Mouse (Mus musculus) left cerebral cortex, postnatal 14 days (tissue): ENCODE data around the gene Sln. TPM values are rescaled to one million over a fixed set of nuclear protein-coding genes. Genes with fewer than 3 reads are reported as not detected.

Source experiments
- DNase-seq, 2 experiments: peaks; one replicate each; pipeline ENCODE4 v3.0.0; 2021 to 2022; ENCODE audit warnings: low spot score in 2 of 2, mixed read lengths in 1 of 2
- intact Hi-C: fragments of 180-260 bp; cut with DNase I; formaldehyde crosslinking; loops from one replicate; pipeline ENCODE4 v1.15.1; 2025
- long read RNA-seq, 2 experiments: library from polyadenylated mRNA; stranded (forward); transcript quantifications; one replicate each; pipeline ENCODE4 v2.0.0; 2021
- total RNA-seq, 2 experiments: library from RNA; stranded (reverse); gene quantifications; 2 replicates each; pipeline ENCODE4 v1.2.3; 2021

Gene Sln
- total RNA-seq = not detected
- long read RNA-seq, experiment 1 = 0 reads
- long read RNA-seq, experiment 2, partial matches to known transcripts = 0 of 1 reads
- long read RNA-seq, experiment 2, other reads (novel, unspliced or antisense) = 0 of 1 reads

- intact Hi-C loops = no loop called here
- DNase-seq = no peak
These were observed at the start of gene Sln for GRCm38 (mm10) chr9:53849864-53850263. Sln (plus strand) TSS chr9:53850164.

GRCm38 (mm10) chr9:53802921-53803320, 47.0 kb upstream of the Sln start:
- intact Hi-C loops = no loop called here
- DNase-seq = no peak

GRCm38 (mm10) chr9:53806496-53807086, 43.4 kb upstream of the Sln start:
- intact Hi-C loops = no loop called here
- no peak for DNase-seq

GRCm38 (mm10) chr9:53813418-53813817, 36.5 kb upstream of the Sln start:
- intact Hi-C loops = no loop called here
- no peak for DNase-seq

- DNase-seq = peak; percentile 25 to 67
- intact Hi-C loops = no loop called here
These were observed 31.2 kb upstream of the Sln start for GRCm38 (mm10) chr9:53818760-53819159.

GRCm38 (mm10) chr9:53825318-53825717, 24.6 kb upstream of the Sln start:
- intact Hi-C loops = loop anchor here (5.0 to 10.0 kb wide), 3 partner anchors 52 to 151 kb away; partner anchors contain the start of genes Cul5 and Rab39

GRCm38 (mm10) chr9:53829081-53829865, 20.7 kb upstream of the Sln start:
- intact Hi-C loops = loop anchor here (2.0 to 10.0 kb wide), 4 partner anchors 48 to 158 kb away; partner anchors contain the start of genes Cul5 and Rab39
- DNase-seq = peak; percentile 72 to 78

More at GRCm38 (mm10) chr9:53825318-53825717, 24.6 kb upstream of the Sln start:
- peak in 1 of 2 experiments; percentile 13 for DNase-seq

GRCm38 (mm10) chr9:53829866-53830209, 20.1 kb upstream of the Sln start:
- intact Hi-C loops = loop anchor here (2.0 to 10.0 kb wide), 4 partner anchors 47 to 157 kb away; partner anchors contain the start of genes Cul5 and Rab39
- no peak for DNase-seq

GRCm38 (mm10) chr9:53835039-53835438, 14.9 kb upstream of the Sln start:
- DNase-seq = no peak
- intact Hi-C loops = no loop called here

GRCm38 (mm10) chr9:53835976-53836375, 14.0 kb upstream of the Sln start:
- intact Hi-C loops = no loop called here
- no peak for DNase-seq

GRCm38 (mm10) chr9:53838816-53839215, 11.1 kb upstream of the Sln start:
- no peak for DNase-seq
- intact Hi-C loops = no loop called here

GRCm38 (mm10) chr9:53848548-53848947, 1.4 kb upstream of the Sln start:
- no peak for DNase-seq
- intact Hi-C loops = no loop called here

GRCm38 (mm10) chr9:53852158-53852557, 2.2 kb downstream of the Sln start:
- intact Hi-C loops = no loop called here
- no peak for DNase-seq

- intact Hi-C loops = no loop called here
- peak in 1 of 2 experiments; percentile 44 for DNase-seq
These were observed 3.7 kb downstream of the Sln start for GRCm38 (mm10) chr9:53853672-53854071.

- DNase-seq = peak in 1 of 2 experiments; percentile 49
- intact Hi-C loops = no loop called here
These were observed 4.6 kb downstream of the Sln start for GRCm38 (mm10) chr9:53854525-53854924.

GRCm38 (mm10) chr9:53857864-53858263, 7.9 kb downstream of the Sln start:
- DNase-seq = no peak
- intact Hi-C loops = no loop called here

- intact Hi-C loops = no loop called here
- peak in 1 of 2 experiments; percentile 45 for DNase-seq
These were observed 23.3 kb downstream of the Sln start for GRCm38 (mm10) chr9:53873239-53873638.

- intact Hi-C loops = loop anchor here (5.0 kb wide), 1 partner anchor 50 kb away; no protein-coding TSS in a partner anchor
- DNase-seq = no peak
These were observed 27.5 kb downstream of the Sln start for GRCm38 (mm10) chr9:53877423-53877822.

- intact Hi-C loops = no loop called here
- DNase-seq = no peak
These were observed 33.8 kb downstream of the Sln start for GRCm38 (mm10) chr9:53883588-53884280.

- intact Hi-C loops = loop anchor here (1.0 to 5.0 kb wide), 2 partner anchors 97 to 222 kb away; no protein-coding TSS in a partner anchor
- DNase-seq = peak; percentile 84
These were observed 40.1 kb downstream of the Sln start for GRCm38 (mm10) chr9:53890075-53890474.
